In genomic region chr2:172950119-172950676, GRCm38 (mm10) we compare ENCODE assay signal across 15 mouse cellular contexts. TPM values are rescaled to one million over a fixed set of nuclear protein-coding genes. Genes with fewer than 3 reads are reported as not detected.
DNase-seq lines count a peak whose midpoint lies in the region; ATAC-seq and TF ChIP-seq lines count a peak whose summit lies in the region.
"Had no signal": no experiment of that assay in that cellular context is flagged by ENCODE, and none has a peak within 500 bp of the region (broad histone marks: within the 10 kb centered on the region; RNA-seq: fewer than 3 reads in every experiment).

No protein-coding gene starts in this region.

- 34% methylated on average over 9 of the region's 9 CpGs for WGBS in heart, embryonic 11.5 days (ENCODE audit: insufficient replicate concordance)
- 48% methylated on average over 9 of the region's 9 CpGs for WGBS in lung, embryonic 14.5 days
- WGBS in lung, postnatal 0 days = 65% methylated on average over 9 of the region's 9 CpGs
- 60% methylated on average over 9 of the region's 9 CpGs for WGBS in embryonic facial prominence, embryonic 12.5 days

- intact Hi-C loops in heart, postnatal 36 days (cut with DNase I) = no loop called here

- no peak overlapping the region for H3K4me3 ChIP-seq in heart, embryonic 11.5 days (ENCODE audit: low read depth, low read length)
- no peak overlapping the region for H3K4me3 ChIP-seq in lung, embryonic 14.5 days (ENCODE audit: low read depth, low read length)
- H3K4me3 ChIP-seq in lung, postnatal 0 days (ENCODE audit: low read depth, low read length) = no peak overlapping the region
- no peak overlapping the region for H3K4me3 ChIP-seq in embryonic facial prominence, embryonic 12.5 days

- H3K27me3 ChIP-seq in heart, embryonic 11.5 days (ENCODE audit: control insufficient read depth, insufficient read depth, low read length) = no peaks in the 10 kb centered on the region
- H3K27me3 ChIP-seq in lung, embryonic 14.5 days (ENCODE audit: insufficient read depth, low read length) = no peaks in the 10 kb centered on the region
- no peaks in the 10 kb centered on the region for H3K27me3 ChIP-seq in lung, postnatal 0 days (replicated peaks; ENCODE audit: insufficient read depth, low read length)
- no peaks in the 10 kb centered on the region for H3K27me3 ChIP-seq in embryonic facial prominence, embryonic 12.5 days

- H3K9ac ChIP-seq in heart, embryonic 11.5 days (ENCODE audit: low read depth, low read length) = no peak overlapping the region
- H3K9ac ChIP-seq in lung, embryonic 14.5 days = no peak overlapping the region
- no peak overlapping the region for H3K9ac ChIP-seq in lung, postnatal 0 days (replicated peaks; ENCODE audit: low read depth)
- no peak overlapping the region for H3K9ac ChIP-seq in embryonic facial prominence, embryonic 12.5 days

- DNase-seq in heart, postnatal 36 days = no peak
- peak; percentile 64 for DNase-seq in lung, embryonic 14.5 days
- DNase-seq in lung, postnatal 0 days (ENCODE audit: low spot score) = no peak
- DNase-seq in Muller cell, postnatal 12 days (ENCODE audit: inconsistent ontology term) = peak; percentile 17
- no peak for DNase-seq in layer of hippocampus, postnatal 25 days (ENCODE audit: extremely low spot score in 1 of 2, low spot score in 1 of 2)
- DNase-seq: cerebellum, adult 8-10 months; kidney, postnatal 36 days; lung, postnatal 36 days; thymus, postnatal 4 days had no signal

- TF ChIP-seq CTCF in lung, embryonic 14.5 days (IDR thresholded peaks at IDR 0.05; ENCODE audit: low read depth) = no peak
- no peak for TF ChIP-seq CTCF in lung, postnatal 0 days (IDR thresholded peaks at IDR 0.05)

- peaks cover 10% of the 10 kb centered on the region for H3K4me1 ChIP-seq in heart, embryonic 11.5 days (ENCODE audit: control insufficient read depth, insufficient read depth, low read length)
- H3K4me1 ChIP-seq in lung, embryonic 14.5 days (ENCODE audit: insufficient read depth) = no peaks in the 10 kb centered on the region
- H3K4me1 ChIP-seq in lung, postnatal 0 days (ENCODE audit: insufficient read depth, low read depth, low read length) = no peaks in the 10 kb centered on the region
- peaks cover 12% of the 10 kb centered on the region for H3K4me1 ChIP-seq in embryonic facial prominence, embryonic 12.5 days

- 0 out of 2 replicates have a peak overlapping the region, but pooled peaks have one; percentile 12 for H3K27ac ChIP-seq in heart, embryonic 11.5 days (ENCODE audit: low read depth, low read length)
- H3K27ac ChIP-seq in lung, embryonic 14.5 days (ENCODE audit: low read depth) = no peak overlapping the region
- H3K27ac ChIP-seq in lung, postnatal 0 days (ENCODE audit: low read length) = no peak overlapping the region
- H3K27ac ChIP-seq in embryonic facial prominence, embryonic 12.5 days = peak overlapping the region; percentile 51; the same call in 1 of the 2 replicates

- H3K4me2 ChIP-seq in heart, embryonic 11.5 days = no peak overlapping the region
- H3K4me2 ChIP-seq in lung, embryonic 14.5 days = no peak overlapping the region
- H3K4me2 ChIP-seq in lung, postnatal 0 days (replicated peaks; ENCODE audit: low read depth, low read length) = no peak overlapping the region
- no peak overlapping the region for H3K4me2 ChIP-seq in embryonic facial prominence, embryonic 12.5 days (replicated peaks)

- no peaks in the 10 kb centered on the region for H3K36me3 ChIP-seq in heart, embryonic 11.5 days (ENCODE audit: control insufficient read depth, insufficient read depth, low read length)
- no peaks in the 10 kb centered on the region for H3K36me3 ChIP-seq in lung, embryonic 14.5 days (ENCODE audit: insufficient read depth)
- no peaks in the 10 kb centered on the region for H3K36me3 ChIP-seq in lung, postnatal 0 days (ENCODE audit: insufficient read depth, low read length)
- H3K36me3 ChIP-seq in embryonic facial prominence, embryonic 12.5 days = no peaks in the 10 kb centered on the region

- H3K9me3 ChIP-seq in heart, embryonic 11.5 days (replicated peaks; ENCODE audit: control insufficient read depth, low read length) = no peaks in the 10 kb centered on the region
- H3K9me3 ChIP-seq in lung, embryonic 14.5 days (ENCODE audit: low read depth, low read length) = no peaks in the 10 kb centered on the region; the same call in 1 of the 2 replicates
- H3K9me3 ChIP-seq in lung, postnatal 0 days (ENCODE audit: low read length) = no peaks in the 10 kb centered on the region
- H3K9me3 ChIP-seq in embryonic facial prominence, embryonic 12.5 days = no peaks in the 10 kb centered on the region

- ATAC-seq in heart, embryonic 11.5 days (replicated peaks; ENCODE audit: insufficient number of reproducible peaks, low FRiP score, low TSS enrichment) = peak; percentile 49; the same call in 1 of the 2 replicates
- ATAC-seq in lung, embryonic 14.5 days (ENCODE audit: insufficient read depth) = peak; percentile 36
- no peak for ATAC-seq in lung, postnatal 0 days
- no peak for ATAC-seq in embryonic facial prominence, embryonic 12.5 days (ENCODE audit: insufficient number of reproducible peaks, insufficient read depth, low FRiP score, low TSS enrichment)
- ATAC-seq: CD4-positive, CD25-positive, alpha-beta regulatory T cell, adult 4 months; intestine, postnatal 0 days had no signal

- TF ChIP-seq EP300 in lung, postnatal 0 days (IDR thresholded peaks at IDR 0.05) = no peak

RNA-seq across cellular contexts. Expression of gene Bmp7, which starts 10.1 kb away (rescaled TPM):
- 66.2 and 81.8 TPM in 2 replicates for polyA plus RNA-seq in heart, embryonic 11.5 days (2014; fragmentation: Nextera tagmentation; extraction: Ambion mirVana)
- total RNA-seq in heart, postnatal 36 days (2021) = 1 to 10 TPM; 1.1 to 1.2 TPM
- 9.6 and 10.7 TPM in 2 replicates for polyA plus RNA-seq in lung, embryonic 14.5 days (2014; fragmentation: Nextera tagmentation; extraction: Ambion mirVana)
- 1.1 and 1.7 TPM in 2 replicates for polyA plus RNA-seq in lung, postnatal 0 days (2015; fragmentation: Nextera tagmentation; extraction: Ambion mirVana)
- polyA plus RNA-seq in embryonic facial prominence, embryonic 12.5 days (2016; fragmentation: Nextera tagmentation; extraction: Ambion mirVana) = 28.4 and 30.1 TPM in 2 replicates
- 1 to 10 TPM; 4.2 to 4.4 TPM for total RNA-seq in layer of hippocampus, postnatal 25 days (2021)
- total RNA-seq: neutrophil, adult 5-6 weeks had no signal

RNA-seq across cellular contexts. Expression of gene Spo11, which starts 27.3 kb away (rescaled TPM):
- polyA plus RNA-seq in heart, embryonic 11.5 days (2014; fragmentation: Nextera tagmentation; extraction: Ambion mirVana) = 0.17 and 0.19 TPM in 2 replicates
- total RNA-seq in heart, postnatal 36 days (2021) = not detected
- 0.13 and 0.15 TPM in 2 replicates for polyA plus RNA-seq in lung, embryonic 14.5 days (2014; fragmentation: Nextera tagmentation; extraction: Ambion mirVana)
- not detected in 2 replicates for polyA plus RNA-seq in lung, postnatal 0 days (2015; fragmentation: Nextera tagmentation; extraction: Ambion mirVana)
- 1.2 and 2.9 TPM in 2 replicates for polyA plus RNA-seq in embryonic facial prominence, embryonic 12.5 days (2016; fragmentation: Nextera tagmentation; extraction: Ambion mirVana)
- total RNA-seq in layer of hippocampus, postnatal 25 days (2021) = not detected
- polyA plus RNA-seq: intestine, postnatal 0 days; liver, adult 2 months had no signal

RNA-seq across cellular contexts. Expression of gene Rae1, which starts 49.7 kb away (rescaled TPM):
- 114 and 118 TPM in 2 replicates for polyA plus RNA-seq in heart, embryonic 11.5 days (2014; fragmentation: Nextera tagmentation; extraction: Ambion mirVana)
- total RNA-seq in heart, postnatal 36 days (2021) = 10 to 100 TPM; 24.0 to 24.7 TPM
- 137 and 142 TPM in 2 replicates for polyA plus RNA-seq in lung, embryonic 14.5 days (2014; fragmentation: Nextera tagmentation; extraction: Ambion mirVana)
- polyA plus RNA-seq in lung, postnatal 0 days (2015; fragmentation: Nextera tagmentation; extraction: Ambion mirVana) = 64.3 and 68.6 TPM in 2 replicates
- 150 and 155 TPM in 2 replicates for polyA plus RNA-seq in embryonic facial prominence, embryonic 12.5 days (2016; fragmentation: Nextera tagmentation; extraction: Ambion mirVana)
- total RNA-seq in layer of hippocampus, postnatal 25 days (2021) = 10 to 100 TPM; 74.5 to 88.6 TPM

Comparison
In these comparisons a context has a peak if more than half of its experiments do, and no peak if none do; other contexts are left out.
1. ATAC-seq: peak in heart, embryonic 11.5 days (single experiment) and lung, embryonic 14.5 days (single experiment); none in lung, postnatal 0 days (single experiment) and embryonic facial prominence, embryonic 12.5 days (single experiment).
2. DNase-seq: peak in lung, embryonic 14.5 days (single experiment) and Muller cell, postnatal 12 days (single experiment); none in heart, postnatal 36 days (0 of 2), lung, postnatal 0 days (single experiment) and layer of hippocampus, postnatal 25 days (0 of 2).
3. H3K27ac ChIP-seq: peak in heart, embryonic 11.5 days (single experiment) and embryonic facial prominence, embryonic 12.5 days (single experiment); none in lung, embryonic 14.5 days (single experiment) and lung, postnatal 0 days (single experiment).